Mouse (Mus musculus): ENCODE measurements around the gene Tbxa2r.

Tbxa2r gene

GRCm38 (mm10) chr10:81346453-81347067, 18.0 kb downstream of the Tbxa2r start:
- DNase-seq, result peak; percentile 80

DNA sequence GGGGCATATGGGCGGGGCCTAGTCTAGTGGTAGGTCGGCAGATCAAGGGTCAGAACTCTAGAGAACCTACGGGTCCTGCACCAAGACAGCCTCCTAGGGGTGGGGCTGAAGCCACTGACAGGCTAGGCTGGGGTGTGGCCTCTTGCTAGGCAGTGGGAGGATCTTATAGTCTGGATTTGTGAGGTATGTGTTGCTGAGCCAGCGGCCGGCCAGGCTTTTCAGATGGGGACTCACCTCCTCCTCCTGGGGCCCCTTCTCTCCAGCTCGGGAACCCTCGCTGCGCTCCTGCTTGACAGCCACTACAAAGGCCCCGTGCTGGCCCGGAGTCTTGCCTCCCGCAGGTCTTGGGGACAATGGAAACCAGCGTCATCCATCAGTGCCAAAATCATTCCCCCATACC, 20.6 kb downstream of the Tbxa2r start:
- DNase-seq, result peak; percentile 74

DNA sequence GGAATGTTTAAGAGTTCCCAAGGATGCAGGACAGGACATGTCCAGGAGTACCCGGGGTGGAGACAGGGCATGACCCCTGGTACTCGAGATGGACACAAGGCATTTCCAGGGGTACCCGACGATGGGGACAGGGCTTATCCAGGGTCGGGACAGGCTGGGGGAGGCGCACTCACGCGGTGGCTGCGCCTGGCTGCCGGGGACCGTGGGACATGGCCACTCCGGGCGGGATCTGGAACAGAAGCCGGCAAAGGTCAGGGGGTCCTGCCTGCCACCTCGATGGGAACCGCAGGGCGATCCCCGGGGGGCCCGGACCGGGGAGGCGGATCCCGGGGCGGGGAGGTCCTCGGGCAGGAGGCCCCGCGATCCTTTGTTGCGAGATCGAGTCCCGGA, 21.4 kb downstream of the Tbxa2r start:
- DNase-seq, result no peak

DNA sequence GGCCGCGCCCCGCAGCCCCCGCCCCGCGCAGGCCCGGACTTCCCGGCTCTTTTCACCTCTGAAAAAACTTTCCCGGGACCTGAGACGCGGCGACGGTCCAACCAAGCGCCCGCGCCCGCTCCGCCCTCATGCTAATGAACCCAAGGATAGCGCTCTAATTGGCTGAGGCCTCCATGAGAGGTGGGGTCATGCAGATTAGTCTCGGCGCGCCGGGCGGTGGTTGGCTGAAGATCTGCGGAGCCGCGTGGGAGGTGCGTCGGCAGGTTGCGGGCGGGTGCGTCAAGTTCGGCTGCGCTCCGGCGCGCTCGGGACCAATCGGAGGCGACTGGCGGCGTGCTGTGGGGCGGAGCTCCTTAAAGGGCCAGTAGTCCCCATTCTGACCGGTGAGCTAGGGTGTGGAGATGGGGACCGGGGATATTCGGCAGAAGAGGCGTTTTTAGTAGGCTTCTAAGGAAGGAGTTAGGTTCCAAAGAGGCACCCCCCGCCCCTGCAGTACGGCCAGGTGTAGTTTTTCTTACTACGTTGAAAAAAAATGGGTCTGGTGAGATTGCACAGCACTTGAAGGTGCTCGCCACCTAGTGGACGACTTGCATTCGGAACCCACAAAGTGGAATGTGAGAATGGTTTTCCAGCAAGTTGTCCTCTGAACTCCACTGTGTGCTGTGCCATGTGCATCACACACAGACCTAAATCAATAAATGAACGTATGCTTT, 22.0 kb downstream of the Tbxa2r start, which contains the start of gene Hmg20b:
Gene Hmg20b, minus strand, starts transcription at position 130 of the 713 bp plus-strand sequence.
- peak; percentile 100 for DNase-seq

- DNase-seq, result no peak
Measured at GRCm38 (mm10) chr10:81351678-81352291, 23.3 kb downstream of the Tbxa2r start.

DNA sequence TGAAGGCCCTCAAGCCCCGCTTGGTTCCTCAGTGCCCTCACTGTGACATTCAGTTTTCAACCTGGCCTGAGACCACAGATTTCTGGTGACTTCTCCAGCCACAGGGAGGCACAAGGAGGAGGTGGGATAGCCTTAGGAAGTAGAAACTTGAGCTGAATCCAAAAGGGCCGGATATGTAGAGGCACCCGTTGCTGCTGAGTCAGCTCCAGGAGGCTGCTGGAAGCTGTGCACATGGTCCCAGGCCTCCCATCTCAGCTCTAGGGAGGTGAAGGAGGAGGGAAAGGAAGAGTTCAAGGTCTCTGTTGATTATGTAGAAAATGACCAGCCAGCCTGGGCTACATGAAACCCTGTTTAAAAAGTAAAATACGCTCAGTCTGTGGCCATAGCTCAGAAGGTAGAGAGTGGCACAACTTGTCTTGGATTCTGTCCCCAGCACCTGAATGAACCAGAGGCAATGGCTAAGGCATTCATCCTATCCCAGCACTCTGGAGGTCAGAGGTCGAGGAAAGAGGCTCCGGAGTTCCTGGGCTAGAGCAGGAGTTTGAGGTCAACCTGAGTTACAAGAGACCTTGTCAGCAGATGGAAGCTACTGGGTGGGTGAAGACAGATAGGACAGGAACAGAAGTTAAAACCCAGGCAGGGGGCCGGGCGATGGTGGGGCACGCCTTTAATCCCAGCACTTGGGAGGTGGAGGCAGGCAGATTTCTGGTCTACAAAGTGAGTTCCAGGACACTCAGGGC, 26.4 kb downstream of the Tbxa2r start:
- no peak for DNase-seq

GRCm38 (mm10) chr10:81355533-81355932, 27.0 kb downstream of the Tbxa2r start:
- no peak for DNase-seq

DNA sequence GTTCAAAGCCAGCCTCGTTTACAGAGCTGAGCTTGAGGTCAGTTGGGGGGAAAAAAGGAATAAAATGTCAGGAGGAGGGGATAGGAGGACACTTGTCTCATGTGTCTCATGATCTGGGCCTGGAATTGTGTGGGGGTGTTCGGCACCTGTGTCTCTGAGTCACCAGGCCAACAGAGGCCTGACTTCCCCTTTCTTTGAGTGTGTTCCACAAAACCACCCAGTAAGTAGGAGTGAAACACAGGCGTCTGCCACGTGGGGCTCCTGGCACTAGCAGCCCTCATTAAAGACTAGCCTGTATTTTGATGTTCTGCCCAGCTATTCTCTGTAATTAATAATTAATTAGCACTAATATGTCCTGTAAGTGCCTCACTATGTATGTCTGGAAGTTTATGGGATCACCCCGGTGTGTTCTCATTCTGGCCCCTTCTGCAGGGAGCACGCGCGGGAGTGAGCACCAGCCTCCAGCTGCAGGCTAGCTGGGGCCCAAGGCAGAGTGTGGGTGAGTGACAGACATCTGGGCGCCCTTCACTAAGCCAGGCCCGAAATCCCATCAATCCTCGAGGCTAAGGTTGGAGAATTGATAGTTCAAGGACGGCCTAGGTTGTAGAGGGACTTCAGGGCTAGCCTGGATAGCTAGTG, 27.9 kb downstream of the Tbxa2r start:
- DNase-seq, result peak; percentile 63

DNA sequence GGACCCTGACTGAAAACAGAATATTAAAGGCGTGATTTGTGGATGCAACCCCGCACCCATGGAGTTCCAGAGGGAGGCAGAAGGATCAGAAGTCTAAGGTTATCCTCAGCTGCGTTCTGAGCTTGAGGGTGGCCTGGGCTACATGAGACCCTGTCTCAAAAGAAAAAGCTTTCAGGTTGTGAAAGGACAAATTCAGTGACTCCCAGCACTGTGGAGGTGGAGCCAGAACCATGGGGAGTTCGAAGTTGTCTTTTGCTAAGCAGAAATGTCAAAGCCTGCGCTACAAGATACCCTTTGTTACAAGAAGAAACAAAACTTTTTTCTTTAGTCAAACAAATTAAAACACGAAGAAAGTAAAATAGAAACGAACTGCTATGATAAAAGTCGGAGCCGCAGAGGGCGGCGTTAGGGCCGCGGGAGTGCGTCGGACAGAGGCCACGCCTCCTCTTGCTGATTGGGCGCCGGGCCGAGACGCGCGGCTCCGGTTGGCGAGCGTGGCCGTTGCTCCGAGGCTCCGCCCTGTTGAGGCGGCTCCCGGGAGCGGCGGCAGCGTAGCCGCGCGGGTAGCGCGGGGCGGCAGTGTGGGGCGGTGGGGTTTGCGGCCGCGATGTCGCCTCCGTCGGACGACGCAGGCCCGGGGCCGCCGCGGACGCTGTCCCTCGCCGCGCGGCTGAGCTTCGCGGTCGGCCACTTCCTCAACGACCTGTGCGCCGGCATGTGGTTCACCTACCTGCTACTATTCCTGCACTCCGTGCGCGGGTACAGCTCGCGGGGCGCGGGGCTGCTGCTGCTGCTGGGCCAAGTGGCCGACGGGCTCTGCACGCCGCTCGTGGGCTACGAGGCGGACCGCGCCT, 28.7 kb downstream of the Tbxa2r start, which contains the start of gene Mfsd12:
Gene Mfsd12, plus strand, starts transcription at position 501 of the 854 bp plus-strand sequence.
- peak; percentile 89 for DNase-seq

DNA sequence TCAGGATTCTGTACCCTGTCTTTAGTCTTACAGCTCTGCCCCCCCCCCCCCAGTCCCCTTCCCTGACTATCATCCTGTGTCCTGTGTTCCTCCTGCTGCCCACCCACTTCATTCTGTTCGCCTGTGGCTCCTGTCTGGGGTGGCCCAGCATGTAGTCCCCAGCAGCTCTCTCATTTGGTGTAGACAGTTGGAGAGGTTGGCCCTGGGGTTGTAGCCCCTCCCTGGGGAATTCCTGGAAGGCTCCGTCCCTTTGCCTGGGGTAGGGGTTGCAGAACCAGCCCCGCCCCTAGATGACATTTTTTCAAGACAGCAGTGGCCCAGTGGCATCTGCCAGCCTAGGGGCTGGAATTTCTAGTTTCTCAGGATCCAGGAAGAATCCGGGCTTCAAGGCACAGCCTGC, 29.7 kb downstream of the Tbxa2r start:
- DNase-seq, result no peak

GRCm38 (mm10) chr10:81358841-81359240, 30.3 kb downstream of the Tbxa2r start:
- peak; percentile 74 for DNase-seq

- no peak for DNase-seq
Measured at GRCm38 (mm10) chr10:81360721-81361120, 32.2 kb downstream of the Tbxa2r start.

DNA sequence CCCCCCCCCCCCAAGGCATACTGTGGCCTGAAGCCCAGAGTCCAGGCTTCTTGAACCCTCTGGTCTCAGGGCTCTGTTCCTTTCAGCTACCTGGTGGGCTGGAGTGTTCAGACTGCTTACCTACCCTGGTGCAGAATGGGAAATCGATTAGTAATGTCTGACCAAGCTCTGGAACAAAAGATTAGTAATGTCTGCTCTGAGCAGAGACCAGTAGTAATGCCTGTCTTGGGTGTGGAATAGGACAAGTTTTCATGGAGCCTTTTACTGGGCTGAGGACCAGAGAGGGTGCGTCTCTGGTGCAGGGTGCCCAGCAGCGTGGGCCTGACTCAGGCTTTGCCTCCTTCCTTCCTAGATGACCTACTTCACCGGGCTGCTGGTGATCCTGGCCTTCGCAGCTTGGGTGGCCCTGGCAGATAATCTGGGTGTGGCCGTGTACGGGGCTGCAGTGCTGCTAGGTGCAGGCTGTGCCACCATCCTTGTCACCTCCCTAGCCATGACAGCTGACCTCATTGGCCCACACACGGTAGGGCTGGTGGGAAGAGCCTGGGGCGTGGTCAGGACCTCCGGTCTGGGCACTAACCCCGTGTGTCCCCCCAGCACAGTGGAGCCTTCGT, 33.9 kb downstream of the Tbxa2r start:
- DNase-seq, result no peak

- DNase-seq, result no peak
Measured at GRCm38 (mm10) chr10:81363436-81364346, 35.2 kb downstream of the Tbxa2r start.

DNA sequence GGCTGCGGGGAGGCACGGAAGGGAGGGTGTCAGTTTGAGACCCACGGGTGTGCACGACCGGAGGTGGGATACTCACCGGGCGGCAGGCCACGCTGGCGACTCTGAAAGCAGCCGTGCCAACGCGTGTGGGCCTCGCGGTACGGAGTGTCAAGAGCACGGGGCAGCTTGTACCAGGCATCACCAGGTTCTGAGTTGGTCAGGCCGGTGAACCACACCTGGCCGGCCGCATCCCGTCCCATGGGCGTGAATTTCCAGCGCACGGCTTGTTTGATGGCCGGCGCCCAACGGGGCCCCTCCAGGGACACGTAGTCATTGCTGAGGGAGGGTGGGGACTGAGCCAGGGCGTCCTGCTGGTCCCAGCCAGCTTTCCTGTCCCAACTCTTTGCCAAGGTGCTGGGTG, 36.1 kb downstream of the Tbxa2r start:
- no peak for DNase-seq

- no peak for DNase-seq
Measured at GRCm38 (mm10) chr10:81365073-81365472, 36.5 kb downstream of the Tbxa2r start.

DNA sequence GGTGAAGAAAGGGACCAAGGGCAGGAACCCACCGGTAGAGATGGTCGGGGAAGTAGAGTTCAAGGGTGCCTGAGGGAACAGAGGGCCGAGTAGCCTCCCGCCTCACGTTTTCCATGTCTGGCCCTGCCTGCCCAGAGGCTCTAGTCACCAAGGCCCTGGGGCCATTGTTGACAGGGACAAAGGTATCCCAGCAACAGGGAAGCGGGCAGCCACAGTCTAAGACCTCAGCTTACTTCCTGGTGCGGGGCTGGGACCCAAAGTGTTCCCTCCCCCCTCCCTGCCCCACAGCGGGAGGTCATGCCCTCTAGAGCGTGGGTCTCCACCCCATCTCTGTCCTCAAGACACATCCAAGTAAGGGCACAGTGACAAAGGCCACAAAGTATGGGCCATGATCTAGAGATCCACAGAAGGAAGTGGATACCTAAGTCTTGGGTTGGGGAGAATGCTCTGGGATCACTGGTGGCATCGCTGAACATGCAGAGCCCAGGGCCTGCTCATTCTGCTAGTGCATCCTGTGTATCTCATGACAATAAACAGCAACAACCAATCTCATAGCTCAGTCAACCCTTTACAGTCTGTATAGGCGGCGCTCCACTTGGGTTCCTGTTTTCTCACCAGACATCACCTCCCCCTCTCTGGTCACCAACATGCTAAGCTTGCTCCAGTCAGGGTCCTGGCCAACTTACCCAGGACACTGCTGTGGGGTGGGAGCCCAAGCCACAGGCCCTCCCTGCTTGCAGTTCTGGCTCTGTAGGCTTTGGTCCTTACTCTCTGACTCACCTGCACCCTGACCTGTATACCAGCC, 37.3 kb downstream of the Tbxa2r start, which contains the start of gene 4930404N11Rik:
Gene 4930404N11Rik, minus strand, starts transcription at position 145 of the 805 bp plus-strand sequence.
- DNase-seq, result no peak

DNA sequence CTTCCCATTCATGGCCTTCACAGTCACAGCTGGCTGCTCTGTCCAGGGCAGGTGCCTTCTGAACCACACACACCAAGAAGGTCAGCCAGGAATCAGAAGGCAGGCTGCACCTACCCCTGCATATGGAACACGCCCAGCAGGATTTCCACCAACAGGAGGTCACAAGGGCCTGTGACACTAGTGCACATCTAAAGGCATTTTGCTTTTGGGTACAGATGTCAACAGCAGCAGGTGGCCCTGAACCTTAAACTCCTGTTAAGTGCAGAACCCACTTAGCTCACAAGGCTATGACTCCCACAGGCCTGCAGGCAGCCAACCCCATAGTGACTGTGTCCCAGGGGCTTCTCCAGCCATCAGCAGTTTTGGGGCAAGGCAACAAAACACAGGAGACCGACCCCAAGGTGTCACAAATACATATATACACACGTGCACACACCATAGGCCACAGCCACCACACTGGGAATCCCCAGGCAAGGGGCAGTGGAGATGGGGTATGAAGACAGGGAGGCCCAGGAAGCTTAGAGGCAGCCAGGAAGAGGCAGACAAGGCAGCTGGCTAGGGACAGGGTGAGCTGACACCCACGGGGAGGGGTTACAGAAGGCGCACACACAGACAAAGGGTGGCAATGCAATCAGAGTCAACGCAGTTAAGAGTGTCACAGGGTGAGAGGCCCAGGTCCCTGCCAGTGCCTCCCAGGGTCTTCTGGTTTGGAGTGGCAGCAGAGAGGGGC, 38.1 kb downstream of the Tbxa2r start:
- no peak for DNase-seq

GRCm38 (mm10) chr10:81367207-81367495, 38.6 kb downstream of the Tbxa2r start:
- no peak for DNase-seq
